Mouse (Mus musculus): ENCODE data around the gene Tm7sf2.

Gene Tm7sf2

GRCm38 (mm10) chr19:6067724-6068415, at the start of gene Tm7sf2:
Gene Tm7sf2, minus strand, starts transcription at chr19:6068373.
- DNase-seq (ENCODE audit: low read depth): peak; percentile 91

GRCm38 (mm10) chr19:6117346-6117985, 49.3 kb upstream of the Tm7sf2 start:
- DNase-seq (ENCODE audit: low read depth): no peak

- DNase-seq (ENCODE audit: low read depth): no peak
These were observed 48.1 kb upstream of the Tm7sf2 start for GRCm38 (mm10) chr19:6116113-6116850.

GRCm38 (mm10) chr19:6113116-6113515, 44.9 kb upstream of the Tm7sf2 start:
- no peak for DNase-seq (ENCODE audit: low read depth)

- no peak for DNase-seq (ENCODE audit: low read depth)
These were observed 37.4 kb upstream of the Tm7sf2 start, which contains the start of gene Naaladl1 for GRCm38 (mm10) chr19:6105586-6105985. Gene Naaladl1, plus strand, starts transcription at chr19:6105782.

GRCm38 (mm10) chr19:6104476-6104875, 36.3 kb upstream of the Tm7sf2 start:
- DNase-seq (ENCODE audit: low read depth): no peak

GRCm38 (mm10) chr19:6102169-6102853, 34.1 kb upstream of the Tm7sf2 start:
- DNase-seq (ENCODE audit: low read depth): no peak

- no peak for DNase-seq (ENCODE audit: low read depth)
These were observed 33.0 kb upstream of the Tm7sf2 start for GRCm38 (mm10) chr19:6101186-6101585.

GRCm38 (mm10) chr19:6097847-6098246, 29.7 kb upstream of the Tm7sf2 start:
- no peak for DNase-seq (ENCODE audit: low read depth)

- DNase-seq (ENCODE audit: low read depth): no peak
These were observed 25.9 kb upstream of the Tm7sf2 start, which contains the start of gene AC131692.1 for GRCm38 (mm10) chr19:6094119-6094518. Gene AC131692.1, plus strand, starts transcription at chr19:6094419.

- DNase-seq (ENCODE audit: low read depth): no peak
These were observed 20.7 kb upstream of the Tm7sf2 start for GRCm38 (mm10) chr19:6088841-6089240.

- DNase-seq (ENCODE audit: low read depth): peak; percentile 84
These were observed 17.3 kb upstream of the Tm7sf2 start for GRCm38 (mm10) chr19:6085417-6085879.

GRCm38 (mm10) chr19:6084478-6085248, 16.5 kb upstream of the Tm7sf2 start, which contains the start of the genes Zfpl1 and Cdca5:
Gene Zfpl1, minus strand, starts transcription at chr19:6084956.
Gene Cdca5, plus strand, starts transcription at chr19:6084983.
- DNase-seq (ENCODE audit: low read depth): peak; percentile 98

GRCm38 (mm10) chr19:6082156-6082555, 14.0 kb upstream of the Tm7sf2 start, which contains the start of gene Gm28374:
Gene Gm28374, minus strand, starts transcription at chr19:6082256.
- no peak for DNase-seq (ENCODE audit: low read depth)

GRCm38 (mm10) chr19:6079983-6080480, 11.9 kb upstream of the Tm7sf2 start, which contains the start of gene Tmem262:
Gene Tmem262, plus strand, starts transcription at chr19:6080033.
- DNase-seq (ENCODE audit: low read depth): no peak

GRCm38 (mm10) chr19:6076564-6077393, 8.6 kb upstream of the Tm7sf2 start, which contains the start of gene Vps51:
Gene Vps51, minus strand, starts transcription at chr19:6077231.
- peak; percentile 94 for DNase-seq (ENCODE audit: low read depth)

GRCm38 (mm10) chr19:6073889-6074288, 5.7 kb upstream of the Tm7sf2 start:
- DNase-seq (ENCODE audit: low read depth): no peak

- no peak for DNase-seq (ENCODE audit: low read depth)
These were observed 3.1 kb upstream of the Tm7sf2 start for GRCm38 (mm10) chr19:6071261-6071660.

- DNase-seq (ENCODE audit: low read depth): peak; percentile 55
These were observed 2.5 kb upstream of the Tm7sf2 start for GRCm38 (mm10) chr19:6070571-6071250.
